Mouse (Mus musculus) heart, postnatal 0 days (tissue): ENCODE results near the gene Themis2.

Source experiments
- CTCF ChIP-seq: IDR thresholded peaks from 2 replicates; pipeline ENCODE4 v1.5.1; 2016; ENCODE audit warnings: antibody characterized with exemption, control low read depth, low read depth
- EP300 ChIP-seq: IDR thresholded peaks from 2 replicates; pipeline ENCODE4 v1.6.1; 2016; ENCODE audit warnings: antibody characterized with exemption, low read depth

DNA sequence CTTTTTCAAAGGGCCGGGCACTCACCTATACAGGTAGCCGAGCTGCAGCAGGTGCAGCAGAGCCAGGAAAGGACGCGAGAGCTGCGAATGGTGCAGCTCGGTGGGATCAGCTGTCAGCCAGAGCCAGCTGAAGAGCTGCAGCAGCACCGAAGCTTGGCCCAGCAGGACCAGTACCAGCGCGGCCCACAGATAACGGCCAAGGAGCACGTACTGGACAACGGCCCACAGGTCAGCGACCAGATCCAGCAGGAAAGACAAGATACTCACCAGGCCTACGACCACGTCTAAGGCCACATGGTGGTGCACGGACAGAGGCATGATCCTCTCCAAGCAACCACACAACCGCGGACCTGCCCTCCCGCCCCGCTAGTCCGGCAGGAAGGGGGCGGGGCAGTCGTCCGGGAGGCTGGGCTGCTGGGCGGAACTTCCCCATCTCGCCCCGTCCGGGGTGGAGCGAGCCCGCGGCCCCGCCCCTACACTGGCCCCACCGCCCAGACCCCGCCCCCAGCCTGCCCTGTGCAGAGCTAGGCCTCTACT is 64.0 kb downstream of the Themis2 start, which contains the start of gene Xkr8:
- peak; percentile 21; the same call in 1 of the 2 replicates for TF ChIP-seq CTCF
- no peak for TF ChIP-seq EP300
